Comparison of ENCODE assay signal across 12 mouse cellular contexts in the genomic region with DNA sequence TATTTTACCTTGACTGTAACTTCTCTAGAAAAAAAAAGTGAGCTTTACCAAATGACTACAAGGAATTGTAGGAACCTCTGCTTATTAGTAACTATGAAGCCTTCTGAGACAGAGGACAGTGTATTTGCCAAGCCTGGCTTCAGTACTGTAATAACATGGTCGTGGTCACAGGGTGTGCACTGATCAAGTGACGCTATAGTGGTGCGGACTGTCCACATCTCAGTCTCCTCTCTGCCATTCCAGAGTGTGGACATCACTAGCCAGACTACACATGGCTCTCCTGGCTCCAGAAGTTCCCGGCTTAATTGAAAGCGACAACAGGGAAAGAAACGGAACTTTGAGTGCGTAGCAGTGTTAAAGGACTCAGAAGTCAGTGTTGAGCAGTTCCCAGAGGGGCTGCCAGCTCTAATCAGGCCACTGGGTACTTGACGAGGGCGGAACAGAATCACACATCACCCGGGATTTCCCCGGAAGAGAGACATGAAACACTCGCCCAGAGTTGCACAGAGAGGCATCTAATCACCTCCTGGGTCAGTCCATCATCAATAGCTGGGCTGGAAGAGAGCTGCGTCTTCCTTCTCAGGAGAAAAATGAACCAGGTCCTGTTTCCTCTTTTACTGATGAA.
DNase-seq lines count a peak whose midpoint lies in the region; ATAC-seq lines count a peak whose summit lies in the region.
"Had no signal": no experiment of that assay in that cellular context is flagged by ENCODE, and none has a peak within 500 bp of the region (broad histone marks: within the 10 kb centered on the region; RNA-seq: fewer than 3 reads in every experiment).

No protein-coding gene starts in this region.

- H3K27me3 ChIP-seq in heart, embryonic 14.5 days (ENCODE audit: control insufficient read depth, insufficient read depth, low read length) = no peaks in the 10 kb centered on the region
- no peaks in the 10 kb centered on the region for H3K27me3 ChIP-seq in midbrain, embryonic 11.5 days (ENCODE audit: control insufficient read depth, insufficient read depth, low read length)
- H3K27me3 ChIP-seq: embryonic facial prominence, embryonic 13.5 days; forebrain, embryonic 15.5 days had no signal

- no peaks in the 10 kb centered on the region for H3K36me3 ChIP-seq in heart, embryonic 14.5 days (ENCODE audit: control insufficient read depth, insufficient read depth, low read length)
- no peaks in the 10 kb centered on the region for H3K36me3 ChIP-seq in midbrain, embryonic 11.5 days (ENCODE audit: control insufficient read depth, insufficient read depth, low read length)
- H3K36me3 ChIP-seq: embryonic facial prominence, embryonic 13.5 days; forebrain, embryonic 15.5 days had no signal

- H3K27ac ChIP-seq in heart, embryonic 14.5 days (replicated peaks in 1 of 2; ENCODE audit: control insufficient read depth in 1 of 2, insufficient read depth in 1 of 2, low read depth in 2 of 2, low read length in 2 of 2) = peak overlapping the region; percentile 32 to 50; a peak in 2 of 4 replicates
- no peak overlapping the region for H3K27ac ChIP-seq in midbrain, embryonic 11.5 days (ENCODE audit: low read depth, low read length)
- H3K27ac ChIP-seq: embryonic facial prominence, embryonic 13.5 days; forebrain, embryonic 15.5 days had no signal

- DNase-seq in heart, adult 18-20 months = peak; percentile 41 to 46
- DNase-seq in heart, postnatal 25 days (ENCODE audit: low spot score) = no peak
- peak; percentile 90 for DNase-seq in midbrain, embryonic 11.5 days (ENCODE audit: low spot score, missing footprints)
- no peak for DNase-seq in layer of hippocampus, postnatal 25 days (ENCODE audit: extremely low spot score in 1 of 2, low spot score in 1 of 2)
- no peak for DNase-seq in frontal cortex, adult 2 months (ENCODE audit: extremely low spot score in 1 of 2, low spot score in 1 of 2)
- no peak for DNase-seq in neural tube, embryonic 10.5 days (ENCODE audit: extremely low spot score, low spot score)
- DNase-seq in thymus, adult 18-20 months = no peak
- DNase-seq: cerebellum, adult 8-10 months; lung, adult 2 months had no signal

- ATAC-seq in heart, embryonic 14.5 days (ENCODE audit: insufficient number of reproducible peaks, insufficient read depth, low FRiP score, low read depth) = no peak
- peak; percentile 59; the same call in 1 of the 2 replicates for ATAC-seq in midbrain, embryonic 11.5 days (ENCODE audit: low FRiP score)
- ATAC-seq: forebrain, embryonic 15.5 days had no signal

- intact Hi-C loops in heart, postnatal 25 days (cut with DNase I) = loop anchor here (5.0 kb wide), 1 partner anchor 45 kb away; no protein-coding TSS in a partner anchor

- 15% methylated on average over 13 of the region's 13 CpGs for WGBS in heart, embryonic 14.5 days
- WGBS in midbrain, embryonic 11.5 days = 53% methylated on average over 13 of the region's 13 CpGs

- H3K4me3 ChIP-seq in heart, embryonic 14.5 days (ENCODE audit: control insufficient read depth in 1 of 2, insufficient read depth in 1 of 2, low read depth in 1 of 2, low read length in 2 of 2) = peak overlapping the region in 1 of 2 experiments; percentile 9; a peak in 1 of 4 replicates
- no peak overlapping the region for H3K4me3 ChIP-seq in midbrain, embryonic 11.5 days (ENCODE audit: low read depth, low read length)
- H3K4me3 ChIP-seq: embryonic facial prominence, embryonic 13.5 days; forebrain, embryonic 15.5 days had no signal

- H3K4me1 ChIP-seq in heart, embryonic 14.5 days (ENCODE audit: control insufficient read depth in 2 of 2, insufficient read depth in 2 of 2, low read length in 2 of 2) = peaks cover 19 to 23% of the 10 kb centered on the region in 2 experiments
- peaks cover 23% of the 10 kb centered on the region for H3K4me1 ChIP-seq in midbrain, embryonic 11.5 days (ENCODE audit: control insufficient read depth, insufficient read depth, low read length)

- peak overlapping the region; percentile 25; the same call in 1 of the 2 replicates for H3K9ac ChIP-seq in heart, embryonic 14.5 days (ENCODE audit: low read length)
- no peak overlapping the region for H3K9ac ChIP-seq in midbrain, embryonic 11.5 days (ENCODE audit: low read length)
- H3K9ac ChIP-seq: embryonic facial prominence, embryonic 13.5 days; forebrain, embryonic 15.5 days had no signal

- peak overlapping the region; percentile 49 for H3K4me2 ChIP-seq in heart, embryonic 14.5 days (ENCODE audit: low read length)
- H3K4me2 ChIP-seq in midbrain, embryonic 11.5 days = no peak overlapping the region
- H3K4me2 ChIP-seq: embryonic facial prominence, embryonic 13.5 days; forebrain, embryonic 15.5 days had no signal

- H3K9me3 ChIP-seq in heart, embryonic 14.5 days (ENCODE audit: control insufficient read depth, low read length) = no peaks in the 10 kb centered on the region
- no peaks in the 10 kb centered on the region for H3K9me3 ChIP-seq in midbrain, embryonic 11.5 days (ENCODE audit: control insufficient read depth, low read length)
- H3K9me3 ChIP-seq: embryonic facial prominence, embryonic 13.5 days; forebrain, embryonic 15.5 days had no signal

Comparison
In these comparisons a context has a peak if more than half of its experiments do, and no peak if none do; other contexts are left out.
1. DNase-seq: peak in heart, adult 18-20 months (2 of 2) and midbrain, embryonic 11.5 days (single experiment); none in heart, postnatal 25 days (single experiment), layer of hippocampus, postnatal 25 days (0 of 2), frontal cortex, adult 2 months (0 of 2), neural tube, embryonic 10.5 days (single experiment) and thymus, adult 18-20 months (0 of 2).